Mouse (Mus musculus): ENCODE measurements around the gene Calu.
"Not testable (repeated sequence)": the region's sequence is repeated elsewhere in the genome, so short reads cannot be mapped to it uniquely, and the experiment has no call there.

Calu gene

DNA sequence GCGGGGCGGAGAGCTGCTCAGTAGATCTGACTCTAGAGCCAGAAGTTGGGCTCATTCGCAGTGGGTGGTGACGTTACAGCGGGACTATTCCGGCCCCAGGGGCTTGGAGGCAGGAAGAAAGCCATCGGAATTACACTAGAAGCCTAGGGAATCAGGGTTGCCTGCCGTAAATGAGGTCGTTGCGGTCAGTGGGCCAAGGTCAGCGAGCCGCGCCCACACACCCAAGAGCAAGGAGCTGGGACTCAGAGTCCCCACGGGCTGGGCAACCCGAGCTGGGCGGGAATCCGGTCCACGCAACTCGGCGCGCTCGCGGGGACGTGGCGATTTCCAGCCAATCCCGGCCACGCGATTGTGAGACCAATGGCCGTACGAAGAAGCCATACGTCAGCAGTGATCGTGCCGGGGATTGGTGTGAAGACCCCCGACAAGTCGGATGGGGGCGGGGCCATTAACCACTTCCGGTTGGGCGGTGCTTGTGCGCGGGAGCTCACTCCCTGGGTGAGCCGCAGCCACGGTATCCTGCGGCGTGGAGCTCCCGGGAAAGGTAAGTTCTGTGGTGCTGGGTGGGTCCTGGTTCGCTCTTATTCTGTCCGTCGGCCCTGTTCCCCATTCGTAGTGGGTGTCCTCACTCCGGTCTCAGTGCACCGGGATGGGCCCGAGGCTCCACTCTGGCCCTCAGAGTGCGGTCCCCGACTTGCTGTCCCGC, at the start of gene Calu:
TSS of gene Calu (plus strand) at position 405 of the 706 bp plus-strand sequence.
- DNase-seq (ENCODE audit: inconsistent age in 2 of 2, low spot score in 1 of 2), result peak; percentile 99 to 100

DNA sequence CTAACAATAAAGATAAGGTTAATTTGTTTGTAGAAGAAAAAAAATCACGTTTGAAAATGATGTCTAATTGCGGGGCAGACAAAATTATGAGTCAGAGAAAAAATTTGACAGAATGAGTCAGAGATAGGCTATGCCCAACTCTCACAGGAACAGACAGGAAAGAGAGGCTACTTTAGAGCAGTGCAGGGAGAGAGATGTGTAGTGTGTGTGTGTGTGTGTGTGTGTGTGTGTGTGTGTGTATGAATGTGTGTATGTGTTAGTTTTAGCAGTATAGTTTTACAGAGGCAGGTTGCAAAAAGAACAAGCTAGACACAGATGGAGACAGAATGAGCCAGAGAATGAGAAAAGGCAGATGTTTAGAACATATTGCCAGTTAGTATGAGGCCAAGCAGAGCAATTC, 48.8 kb upstream of the Calu start:
- no peak for DNase-seq (ENCODE audit: inconsistent age in 2 of 2, low spot score in 1 of 2)

DNA sequence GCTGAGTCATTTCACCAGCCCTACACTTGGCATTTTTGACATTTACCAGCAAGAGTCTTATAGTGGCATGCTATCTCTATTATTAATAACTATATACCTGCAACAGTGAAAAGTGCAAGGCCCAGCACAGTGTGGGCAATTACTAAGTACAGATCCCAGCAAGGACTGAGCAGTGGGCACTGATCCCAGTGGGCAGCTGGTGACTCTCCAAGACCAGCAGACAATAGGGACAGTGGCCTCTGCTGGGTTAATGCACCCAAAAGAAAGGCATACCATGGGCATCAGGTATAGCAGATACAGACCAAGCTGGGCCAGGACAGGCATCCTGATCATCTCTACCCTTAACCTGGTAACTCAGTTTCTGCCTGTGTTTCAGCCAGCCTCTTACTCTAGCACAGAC, 44.6 kb upstream of the Calu start:
- no peak for DNase-seq (ENCODE audit: inconsistent age in 2 of 2, low spot score in 1 of 2)

DNA sequence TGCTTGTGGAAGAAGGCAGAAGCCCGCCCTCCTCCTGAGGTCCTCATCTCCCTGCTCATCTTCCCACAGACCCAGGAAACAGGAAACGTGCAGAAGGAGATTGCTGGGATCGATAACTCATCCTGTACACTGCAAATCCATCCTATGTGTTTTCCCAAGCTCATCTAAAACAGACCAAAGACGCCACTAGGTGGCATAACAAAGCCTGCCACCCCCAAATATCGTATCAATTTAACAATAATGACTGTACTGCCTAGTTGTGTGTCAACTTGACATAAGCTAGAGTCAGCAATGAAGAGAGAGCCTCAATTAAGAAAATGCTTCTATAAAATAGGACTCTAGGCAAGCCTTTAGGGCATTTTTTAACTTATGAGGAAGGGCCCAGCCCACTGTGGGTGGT, 44.1 kb upstream of the Calu start:
- no peak for DNase-seq (ENCODE audit: inconsistent age in 2 of 2, low spot score in 1 of 2)

DNA sequence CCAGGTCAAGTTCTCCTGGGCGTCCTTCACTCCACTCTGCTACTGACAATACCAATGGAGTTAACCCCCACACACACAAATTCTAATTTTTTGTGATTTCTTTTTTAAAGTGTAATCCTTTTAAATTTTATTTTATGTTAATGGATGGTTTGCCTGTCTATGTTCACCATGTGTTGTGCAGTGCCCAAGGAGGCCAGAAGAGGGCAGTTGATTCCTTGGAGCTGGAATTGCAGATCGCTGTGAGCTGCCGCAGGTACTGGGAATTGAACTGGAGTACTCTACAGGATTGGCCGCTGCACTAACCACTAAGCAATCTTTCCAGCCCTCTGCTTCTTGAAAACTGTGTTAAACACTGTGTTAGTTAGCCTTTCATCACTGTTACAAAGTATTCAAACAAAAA, 42.4 kb upstream of the Calu start:
- no peak for DNase-seq (ENCODE audit: inconsistent age in 2 of 2, low spot score in 1 of 2)

DNA sequence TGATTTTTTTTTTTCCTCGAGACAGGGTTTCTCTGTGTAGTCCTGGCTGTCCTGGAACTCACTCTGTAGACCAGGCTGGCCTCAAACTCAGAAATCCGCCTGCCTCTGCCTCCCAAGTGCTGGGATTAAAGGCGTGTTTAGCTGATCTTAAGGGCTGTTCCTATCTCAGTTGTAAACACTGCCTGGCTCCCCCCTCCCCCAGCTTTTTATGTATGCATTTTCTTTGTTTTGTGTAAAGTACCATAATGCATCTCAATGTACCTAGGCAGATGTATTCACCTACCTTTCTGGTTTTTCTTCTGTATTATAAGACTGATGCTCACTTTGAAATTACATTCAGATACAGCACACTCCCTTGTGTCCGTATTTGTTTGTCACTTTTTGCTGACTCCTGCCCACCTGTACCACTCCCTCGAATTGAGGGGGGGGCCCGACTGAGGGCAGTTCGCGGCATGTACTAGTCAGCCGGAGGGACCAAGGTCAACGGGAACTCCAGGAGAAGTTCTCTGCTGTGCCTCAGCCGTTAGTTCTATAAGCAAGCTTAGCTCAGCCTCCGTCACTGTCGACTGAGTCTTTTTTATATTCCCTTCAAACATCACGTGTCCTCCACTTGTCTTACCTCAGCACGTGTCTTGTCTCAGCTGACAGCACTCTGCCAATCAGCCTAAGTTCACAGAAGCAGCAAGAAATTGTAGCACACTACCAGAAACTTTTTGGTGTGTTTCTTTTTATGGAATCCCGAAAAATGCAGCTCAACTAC, 38.8 kb upstream of the Calu start:
- no peak for DNase-seq (ENCODE audit: inconsistent age in 2 of 2, low spot score in 1 of 2)

DNA sequence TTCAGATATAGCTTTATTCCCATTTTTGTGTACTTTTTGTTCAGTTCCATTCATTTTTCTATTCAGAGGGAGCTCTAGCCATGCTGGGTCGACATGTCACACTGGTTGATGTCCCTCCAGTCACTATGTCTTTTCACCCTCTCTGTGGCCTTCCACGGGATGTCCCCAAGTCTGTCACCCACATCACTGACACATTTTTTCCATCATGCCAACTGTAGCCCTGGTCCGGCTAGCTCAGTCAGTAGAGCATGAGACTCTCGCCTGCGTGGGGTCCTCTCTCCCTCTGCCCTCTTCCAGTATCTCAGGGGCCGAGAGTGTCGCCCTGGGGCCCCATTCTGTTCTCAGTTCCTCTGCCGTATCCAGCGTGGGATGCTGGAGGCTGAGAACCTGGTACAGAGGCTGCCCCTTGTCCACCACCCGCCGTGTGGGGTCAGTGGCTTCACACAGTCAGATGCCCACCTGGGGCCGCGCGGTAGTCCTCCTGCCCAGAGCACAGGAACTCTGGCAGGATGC, 34.1 kb upstream of the Calu start:
- no peak for DNase-seq (ENCODE audit: inconsistent age in 2 of 2, low spot score in 1 of 2)

DNA sequence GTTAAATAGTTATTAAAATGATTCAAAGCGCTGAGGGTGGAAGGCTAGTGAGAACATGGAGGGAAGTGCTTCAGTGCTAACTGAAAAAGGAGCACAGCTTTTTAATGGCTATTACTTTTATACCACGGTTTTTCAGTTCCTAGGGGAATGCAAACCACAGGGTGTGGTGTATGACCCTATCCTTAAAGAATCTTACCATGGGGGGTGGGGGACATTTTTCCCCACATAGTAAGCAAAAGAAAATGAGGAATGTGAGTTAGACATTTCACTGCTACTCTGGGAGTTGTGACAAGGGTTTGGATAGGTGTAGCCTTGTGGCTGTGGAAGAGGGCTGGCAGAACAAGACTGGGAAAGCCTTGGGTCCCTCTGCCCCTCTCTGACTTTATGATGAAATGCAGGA, 30.6 kb upstream of the Calu start:
- DNase-seq (ENCODE audit: inconsistent age in 2 of 2, low spot score in 1 of 2), result no peak

DNA sequence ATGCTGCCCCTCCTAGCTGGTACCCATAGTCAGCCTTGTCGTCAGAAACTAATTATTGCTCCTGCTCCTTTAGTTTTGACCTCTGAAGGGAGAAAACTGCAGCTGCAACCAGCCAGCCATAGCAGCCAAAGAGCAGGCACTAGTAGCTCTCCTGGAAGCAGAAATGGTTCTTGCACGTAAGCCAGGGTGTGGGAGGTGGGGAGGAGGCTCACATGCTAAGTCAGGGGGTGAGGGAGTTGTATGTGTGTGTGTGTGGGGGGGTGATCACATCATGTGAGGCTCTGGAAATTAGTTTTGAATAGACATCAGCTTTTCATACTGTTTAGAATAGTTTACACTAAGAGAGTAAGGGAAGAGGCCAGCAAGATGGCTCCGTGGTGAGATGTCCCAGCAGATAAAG, 29.9 kb upstream of the Calu start:
- DNase-seq (ENCODE audit: inconsistent age in 2 of 2, low spot score in 1 of 2), result no peak

DNA sequence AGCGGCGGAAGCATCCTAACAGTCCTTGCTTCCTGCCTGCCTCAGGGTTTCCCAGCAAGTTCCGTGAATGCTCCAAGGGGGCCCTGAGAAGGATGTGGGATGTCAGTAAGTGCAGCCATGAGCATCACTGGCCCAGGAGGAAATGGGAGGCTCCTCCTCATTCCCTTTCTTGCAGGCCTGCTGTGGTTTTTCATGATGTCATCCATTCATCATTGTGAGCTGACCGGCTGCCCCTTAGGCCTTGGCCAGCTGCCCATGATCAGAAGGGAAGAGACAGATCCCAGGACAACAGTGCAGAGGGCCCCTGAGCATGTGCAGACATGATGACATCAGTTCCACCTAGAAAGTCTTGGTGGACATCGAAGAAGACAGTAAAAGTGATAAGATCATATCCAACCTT, 29.0 kb upstream of the Calu start, which contains the start of gene Fam71f1:
TSS of gene Fam71f1 (plus strand) at position 262 of the 400 bp plus-strand sequence.
- peak; percentile 75 to 82 for DNase-seq (ENCODE audit: inconsistent age in 2 of 2, low spot score in 1 of 2)

DNA sequence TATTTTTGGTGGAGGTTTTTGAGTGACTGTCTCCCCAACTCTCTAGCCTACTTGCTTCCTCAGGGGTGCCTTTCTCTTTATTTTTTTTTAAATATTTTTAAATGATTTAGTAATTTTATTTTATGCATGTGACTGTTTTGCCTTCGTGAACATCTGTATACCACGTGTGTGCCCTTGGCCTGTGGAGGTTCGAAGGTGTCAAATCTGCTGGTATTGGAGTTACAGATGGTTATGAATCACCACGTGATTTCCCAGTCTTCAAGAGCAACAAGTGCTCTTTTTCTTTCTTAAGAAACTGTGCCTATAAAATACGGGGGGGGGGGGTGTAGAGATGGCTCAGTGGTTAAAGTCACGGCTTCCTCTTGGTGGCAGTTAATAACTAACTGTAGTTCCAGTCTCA, 26.3 kb upstream of the Calu start:
- no peak for DNase-seq (ENCODE audit: inconsistent age in 2 of 2, low spot score in 1 of 2)

DNA sequence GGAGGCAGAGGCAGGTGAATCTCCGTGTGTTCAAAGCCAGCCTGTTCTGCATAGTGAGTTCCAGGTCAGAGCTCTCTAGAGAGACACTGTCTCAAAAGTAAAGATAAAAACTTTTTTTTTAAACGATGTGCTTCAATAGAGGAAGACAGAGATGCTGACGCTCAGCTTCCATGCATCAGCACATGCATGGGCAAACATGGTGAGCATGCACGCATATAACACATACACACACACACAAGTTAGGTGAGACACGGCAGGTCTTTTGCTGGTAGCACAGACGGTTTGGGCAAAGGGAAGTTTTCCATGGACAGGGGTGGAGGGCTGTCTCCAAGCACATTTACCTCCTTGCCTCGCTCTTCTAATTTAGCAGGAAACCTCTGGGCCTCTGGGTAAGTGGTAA, 25.7 kb upstream of the Calu start:
- DNase-seq (ENCODE audit: inconsistent age in 2 of 2, low spot score in 1 of 2), result no peak

DNA sequence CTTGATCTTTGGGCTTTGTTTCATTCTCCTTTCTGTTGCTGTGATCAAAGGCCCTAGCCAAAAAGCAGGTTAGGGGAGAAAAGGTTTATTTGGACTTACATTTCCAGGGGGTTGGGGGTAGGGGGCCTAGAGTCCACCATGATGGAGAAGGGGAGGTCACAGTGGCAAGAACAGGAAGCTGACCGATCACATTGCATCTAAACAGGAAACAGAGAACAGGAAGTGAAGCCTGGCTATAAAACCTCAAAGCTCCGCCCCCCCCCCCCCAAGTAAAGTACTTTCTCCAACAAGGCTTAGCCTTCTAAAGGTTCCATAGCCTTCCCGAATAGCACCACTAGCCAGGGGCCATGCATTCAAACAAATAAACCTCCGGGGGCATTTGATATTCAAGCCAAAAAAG, 25.1 kb upstream of the Calu start:
- DNase-seq (ENCODE audit: inconsistent age in 2 of 2, low spot score in 1 of 2), result no peak

DNA sequence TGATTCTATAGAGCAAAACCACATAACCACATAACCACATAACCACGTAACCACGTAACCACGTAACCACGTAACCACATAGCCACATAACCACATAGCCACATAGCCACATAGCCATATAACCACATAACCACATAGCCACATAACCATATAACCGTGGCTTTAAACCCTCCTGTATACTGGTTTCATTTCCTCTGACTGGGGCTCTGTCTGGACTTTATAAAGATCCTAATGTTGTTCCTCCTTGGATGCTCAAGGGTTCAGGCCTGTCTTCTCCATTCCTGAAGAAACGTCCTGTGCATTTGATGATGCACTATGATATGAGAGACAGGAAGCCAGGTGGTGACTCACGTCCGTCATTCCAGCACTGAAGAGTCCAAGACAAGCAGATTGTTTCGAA, 20.9 kb upstream of the Calu start:
- DNase-seq (ENCODE audit: inconsistent age in 2 of 2, low spot score in 1 of 2), result no peak

DNA sequence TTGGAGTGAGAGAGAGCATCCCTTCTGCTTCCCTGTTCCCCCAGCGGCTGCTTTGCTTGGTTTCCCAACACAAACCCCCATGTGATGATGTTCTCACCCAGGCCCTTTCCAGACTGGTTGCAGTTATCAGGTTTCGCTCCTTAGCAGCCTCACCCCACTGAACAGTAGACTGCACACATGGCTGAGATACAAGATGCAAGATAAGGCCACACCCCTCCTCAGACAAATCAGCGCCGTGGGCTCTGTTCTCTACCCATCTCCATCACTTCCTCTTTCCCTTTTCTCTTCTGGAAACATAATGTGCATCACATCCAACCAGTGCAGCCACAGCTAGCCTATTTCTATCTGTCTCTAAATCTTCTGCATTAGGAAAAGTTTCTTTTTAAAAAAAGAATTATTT, 18.4 kb upstream of the Calu start:
- no peak for DNase-seq (ENCODE audit: inconsistent age in 2 of 2, low spot score in 1 of 2)

DNA sequence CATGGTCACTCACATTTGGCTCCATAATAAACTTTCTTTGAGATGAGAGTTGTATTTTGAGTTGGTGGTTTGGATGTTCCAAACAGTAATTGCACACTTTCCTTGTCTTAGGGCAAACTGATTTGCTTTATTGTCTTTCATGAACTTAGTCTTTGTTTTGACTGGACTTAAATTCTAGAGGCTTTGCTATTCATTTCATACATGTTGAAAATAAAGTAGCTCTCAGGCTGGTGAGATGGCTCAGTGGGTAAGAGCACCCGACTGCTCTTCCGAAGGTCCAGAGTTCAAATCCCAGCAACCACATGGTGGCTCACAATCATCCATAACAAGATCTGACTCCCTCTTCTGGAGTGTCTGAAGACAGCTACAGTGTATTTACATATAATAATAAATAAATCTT, 1.4 kb upstream of the Calu start:
- not testable (repeated sequence) for DNase-seq (ENCODE audit: inconsistent age in 2 of 2, low spot score in 1 of 2)

DNA sequence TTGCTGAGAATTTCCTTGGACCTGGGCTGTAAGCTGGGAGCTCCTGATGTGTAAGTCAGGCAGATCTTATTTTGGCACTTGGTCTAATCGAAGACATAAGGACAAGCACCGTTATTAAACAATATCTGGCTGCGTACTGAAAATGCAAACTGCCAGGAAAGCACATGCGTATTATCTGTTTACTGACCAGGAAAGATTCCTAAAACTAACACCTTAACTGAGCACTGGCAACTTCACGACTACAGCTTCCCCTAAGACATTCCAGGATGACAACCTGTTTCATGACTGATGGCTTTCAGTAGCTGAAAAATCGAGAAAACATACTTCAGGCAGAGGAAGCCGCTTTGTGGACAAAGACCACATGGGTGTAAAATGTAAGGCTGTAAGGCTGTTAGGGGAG, 680 bp upstream of the Calu start:
- DNase-seq (ENCODE audit: inconsistent age in 2 of 2, low spot score in 1 of 2), result no peak

DNA sequence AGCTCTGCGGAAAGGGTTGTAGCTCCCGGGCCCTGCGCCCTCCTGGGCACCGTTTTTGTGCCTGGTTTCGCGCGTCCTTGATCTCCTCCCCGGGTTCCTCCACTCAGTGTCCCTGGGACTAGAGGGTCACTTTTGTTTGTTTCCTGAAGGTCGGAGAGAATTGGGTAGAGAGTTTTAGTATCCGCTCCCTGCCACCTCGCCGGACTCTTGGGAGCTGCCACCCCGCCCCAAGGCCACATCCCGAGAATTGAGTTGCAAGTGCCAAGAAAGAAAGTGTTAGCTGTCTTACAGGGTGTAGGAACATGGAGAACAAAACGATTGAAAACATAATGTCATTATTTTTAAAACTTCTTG, 479 bp downstream of the Calu start:
- DNase-seq (ENCODE audit: inconsistent age in 2 of 2, low spot score in 1 of 2), result no peak

DNA sequence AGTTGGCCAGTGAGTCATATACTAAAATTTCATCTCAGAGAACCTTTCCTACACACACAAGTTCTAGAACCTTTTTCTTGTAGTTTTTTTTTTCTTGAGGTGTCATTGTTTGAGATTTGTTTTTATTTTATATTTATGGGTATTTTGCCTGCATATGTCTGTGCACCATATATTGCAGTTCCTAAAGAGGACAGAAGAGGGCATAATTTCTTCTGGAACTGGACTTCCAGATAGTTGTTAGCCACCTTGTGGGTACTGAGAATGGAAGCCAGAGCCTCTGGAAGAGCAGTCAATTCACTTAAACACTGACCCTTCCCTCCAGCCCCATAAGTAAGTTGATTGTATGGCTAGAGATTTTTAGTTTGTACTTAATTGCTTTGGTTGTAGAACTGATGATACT, 3.7 kb downstream of the Calu start:
- DNase-seq (ENCODE audit: inconsistent age in 2 of 2, low spot score in 1 of 2), result no peak

DNA sequence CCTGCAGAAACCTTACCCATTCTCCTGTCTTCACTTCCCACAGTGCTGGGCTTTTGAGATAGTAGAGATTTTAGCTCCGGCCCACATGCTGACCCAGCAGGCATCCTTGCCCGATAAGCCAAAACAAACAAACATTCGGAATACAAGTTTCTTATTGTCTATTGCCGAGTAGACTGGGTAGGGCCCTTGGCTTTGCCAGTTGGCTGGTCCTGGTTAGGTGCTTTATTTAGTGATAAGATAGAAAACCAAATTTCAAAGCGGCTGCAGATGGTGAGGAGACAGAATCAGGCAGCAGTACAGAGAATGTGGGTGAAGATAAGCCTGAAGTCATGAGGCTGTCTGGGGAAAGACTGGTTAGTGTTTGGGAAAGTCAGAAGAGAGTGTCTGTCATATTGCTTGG, 4.9 kb downstream of the Calu start:
- DNase-seq (ENCODE audit: inconsistent age in 2 of 2, low spot score in 1 of 2), result no peak

DNA sequence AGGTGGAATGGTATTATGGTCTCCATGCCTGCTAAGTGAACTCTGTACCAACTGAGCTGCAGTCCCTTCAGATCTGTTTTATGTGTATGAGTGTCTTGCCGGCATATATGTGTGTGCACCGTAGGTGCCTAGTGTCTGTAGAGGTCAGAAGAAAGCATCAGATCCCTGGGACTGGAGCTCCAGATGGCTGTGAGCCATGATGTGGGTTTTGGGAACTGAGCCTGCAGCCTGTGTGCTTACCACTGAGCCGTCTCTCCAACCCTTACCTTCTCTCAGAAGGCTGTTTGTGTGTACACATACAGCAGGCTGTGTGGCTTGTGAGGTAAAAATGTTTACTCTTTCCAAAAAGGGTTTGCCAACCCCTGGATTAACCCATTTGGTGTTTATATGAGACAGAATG, 11.5 kb downstream of the Calu start:
- DNase-seq (ENCODE audit: inconsistent age in 2 of 2, low spot score in 1 of 2), result no peak

DNA sequence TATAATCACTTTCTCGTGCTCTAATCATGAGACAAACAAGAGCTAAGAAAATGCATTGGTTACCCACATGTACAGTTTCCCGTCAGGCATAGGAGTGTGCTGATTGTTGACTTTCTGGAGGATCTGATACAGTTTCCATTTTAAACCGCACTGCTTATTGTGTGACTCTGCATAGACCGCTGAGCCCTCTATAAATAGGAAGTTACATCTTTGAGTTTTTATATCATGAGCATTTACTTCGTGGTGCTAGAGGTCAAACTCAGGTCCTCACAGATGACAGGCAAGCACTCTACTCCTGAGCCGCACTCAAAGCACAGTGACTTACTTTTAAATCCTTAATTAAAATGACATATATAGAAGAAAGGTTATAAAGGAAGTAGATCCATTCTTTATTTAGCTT, 12.3 kb downstream of the Calu start:
- no peak for DNase-seq (ENCODE audit: inconsistent age in 2 of 2, low spot score in 1 of 2)

Measured in adrenal gland, adult (tissue).